Mouse (Mus musculus) embryo, embryonic 11 days (tissue): ENCODE measurements at regions not wholly inside any gene's neighbourhood (a gene's known extent, or its start where the extent isn't known, plus 50 kb on each side); places are given as distances from the start of the nearest gene placed in this dataset.
A peak's percentile ranks its signal among the peaks of the same experiment; 100 is the strongest.

Experiments used
- DNase-seq: peaks from one replicate; pipeline ENCODE4 v3.0.0-alpha.2; 2015

- DNase-seq: peak; percentile 82
Observed at GRCm38 (mm10) chr8:91997023-91997891, 195.4 kb upstream of the Irx3 start.

DNA sequence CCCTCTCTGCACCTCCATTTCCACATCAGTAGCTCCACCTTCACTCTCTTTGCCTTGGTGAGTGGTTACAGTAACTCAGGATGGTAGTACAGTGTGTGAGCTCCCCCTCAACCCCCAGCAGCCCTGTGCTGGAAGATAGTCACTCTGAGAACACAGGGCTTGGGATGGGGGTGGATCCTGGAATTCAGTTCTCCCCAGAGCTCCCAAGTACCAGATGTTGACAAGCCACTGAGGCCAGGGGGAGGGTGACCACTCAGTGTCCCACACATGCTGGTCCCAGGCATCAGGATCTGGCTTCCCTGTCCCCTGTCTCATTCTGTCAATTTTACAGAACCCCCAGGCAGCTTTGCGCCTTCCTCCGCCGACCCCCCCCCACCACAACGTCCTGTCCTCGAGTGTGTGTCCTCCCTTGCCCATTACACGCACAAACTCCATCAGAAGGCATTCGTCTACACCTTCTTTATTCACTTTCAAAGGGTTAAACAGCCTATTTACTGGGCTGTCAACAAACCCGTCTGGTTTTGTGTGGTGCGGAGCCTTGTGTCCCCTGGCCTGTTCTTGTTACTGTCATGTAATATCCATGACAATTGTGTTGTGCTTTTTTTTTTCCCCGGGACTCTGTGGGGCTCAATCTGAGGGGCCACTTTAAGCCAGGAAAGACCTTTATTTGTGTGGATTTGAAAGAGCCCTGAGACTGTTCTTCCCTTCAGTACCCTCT lies 194.6 kb upstream of the Irx3 start:
- DNase-seq: peak; percentile 43

DNA sequence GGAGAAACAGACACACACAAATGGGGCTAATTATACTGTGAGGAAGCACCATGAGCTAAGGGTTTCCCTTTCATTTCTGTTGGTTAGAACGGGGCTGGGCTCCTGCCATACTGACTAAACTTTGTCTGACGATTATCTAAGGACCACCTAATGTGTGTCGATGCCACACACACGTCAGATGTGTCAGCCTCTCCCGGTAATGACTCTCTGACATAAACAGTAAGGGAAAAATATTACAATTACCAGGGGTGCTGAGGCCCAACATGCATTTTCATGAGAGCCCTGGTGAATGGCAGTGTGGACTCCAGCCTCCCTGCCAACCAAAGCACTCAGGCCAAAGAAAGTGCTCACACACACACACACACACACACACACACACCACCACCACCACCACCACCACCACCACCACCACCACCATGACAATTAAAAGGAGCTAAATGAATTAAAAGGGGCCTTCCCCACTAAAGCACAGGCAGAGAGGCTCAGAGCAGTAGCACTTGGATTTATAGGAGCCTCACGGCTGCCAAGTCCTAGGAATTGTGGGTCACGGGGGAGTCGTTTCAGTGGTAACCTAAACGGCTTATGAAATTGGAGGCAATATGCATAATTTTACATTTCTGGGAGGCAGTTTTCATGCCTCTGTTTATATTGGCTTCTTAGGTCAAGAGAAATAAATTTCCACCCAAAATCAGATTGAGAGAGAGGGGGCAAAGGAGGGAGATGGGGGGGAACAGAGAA lies 193.7 kb upstream of the Irx3 start:
- DNase-seq: peak; percentile 36

DNA sequence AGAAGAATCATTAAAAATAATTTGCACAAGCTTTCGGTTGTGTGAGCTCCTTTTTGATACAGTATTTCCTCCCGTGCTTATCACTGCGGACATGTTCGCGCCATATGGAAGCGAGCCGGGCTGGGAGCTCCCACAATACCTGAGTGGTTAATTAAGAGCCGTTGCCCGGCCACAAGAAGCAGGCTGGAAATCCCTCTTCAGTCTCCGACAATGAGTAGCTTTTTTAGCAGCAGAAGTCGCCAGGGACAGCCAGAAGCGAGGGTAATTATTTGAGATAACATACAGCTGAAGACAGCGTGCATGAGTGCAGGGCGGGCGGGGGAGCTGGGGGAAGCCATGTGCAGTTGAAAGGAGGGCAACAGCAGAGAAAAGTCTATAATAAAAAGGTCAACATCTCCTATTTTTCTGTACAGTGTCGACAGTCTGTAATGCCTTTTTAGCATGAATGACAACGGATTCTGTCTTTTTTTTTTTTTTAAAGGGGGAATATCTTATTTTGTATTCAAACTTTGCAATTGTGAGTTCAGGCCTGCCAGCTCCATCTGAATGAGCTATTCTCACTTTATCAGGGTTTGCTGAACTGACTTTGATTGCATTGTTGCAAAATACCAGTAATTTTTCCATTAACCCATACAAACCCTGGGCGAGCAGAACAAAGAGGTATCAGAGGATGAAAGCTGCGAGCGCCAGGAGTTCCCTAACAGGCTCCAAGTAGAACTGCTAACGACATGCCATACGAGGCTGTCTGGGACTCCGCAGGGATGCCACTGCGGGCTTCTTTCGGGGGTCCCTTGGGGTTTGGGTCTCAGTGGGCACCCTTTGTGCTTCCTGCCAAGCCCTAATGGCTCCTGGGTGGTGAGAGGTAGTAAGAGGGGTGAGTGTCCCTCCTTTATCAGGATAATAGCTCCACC lies 189.9 kb upstream of the Irx3 start:
- DNase-seq: peak; percentile 58

GRCm38 (mm10) chr8:91990952-91991351 lies 189.1 kb upstream of the Irx3 start:
- peak; percentile 19 for DNase-seq

- DNase-seq: no peak
Observed at GRCm38 (mm10) chr8:91990048-91990447, 188.2 kb upstream of the Irx3 start.

GRCm38 (mm10) chr8:91988866-91989633 lies 187.2 kb upstream of the Irx3 start:
- no peak for DNase-seq

DNA sequence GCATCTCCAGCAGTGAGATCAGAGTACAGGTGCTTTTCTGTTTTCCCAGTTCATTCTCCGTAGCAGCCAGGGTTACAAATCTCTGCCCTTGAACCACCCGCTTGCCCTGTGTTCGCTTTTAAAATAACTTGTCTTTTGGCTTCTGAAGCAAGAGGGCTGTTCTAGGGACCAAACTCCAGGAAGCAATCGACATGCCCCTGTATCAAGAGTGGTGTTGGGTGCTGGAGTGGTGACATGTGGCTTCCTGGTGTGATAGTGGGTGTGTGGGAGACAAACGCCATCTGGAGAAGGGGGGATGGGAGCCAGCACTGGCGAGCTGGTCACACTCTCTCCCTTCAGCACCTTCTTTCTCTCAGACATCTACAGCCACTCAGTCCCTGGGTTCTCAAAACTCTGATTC lies 186.0 kb upstream of the Irx3 start:
- DNase-seq: no peak

DNA sequence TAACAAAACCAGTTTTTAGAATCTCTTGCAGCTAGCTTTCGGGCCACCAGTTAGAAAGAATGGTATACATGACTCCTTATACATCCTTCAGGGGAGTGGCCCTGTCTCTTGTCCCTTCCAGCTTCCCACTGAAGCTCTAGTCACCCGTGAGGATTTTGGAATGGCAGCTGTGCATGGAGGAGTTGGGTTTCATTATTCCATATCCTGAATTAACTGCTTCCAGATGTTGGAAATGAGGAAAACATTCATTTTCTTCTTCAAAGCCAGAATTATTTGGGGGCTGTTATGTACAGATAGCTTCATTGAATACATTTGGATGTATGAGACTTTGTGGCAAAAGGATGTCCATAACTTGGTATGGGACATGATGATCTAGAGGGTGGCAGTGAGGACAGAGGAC lies 181.3 kb upstream of the Irx3 start:
- peak; percentile 20 for DNase-seq

DNA sequence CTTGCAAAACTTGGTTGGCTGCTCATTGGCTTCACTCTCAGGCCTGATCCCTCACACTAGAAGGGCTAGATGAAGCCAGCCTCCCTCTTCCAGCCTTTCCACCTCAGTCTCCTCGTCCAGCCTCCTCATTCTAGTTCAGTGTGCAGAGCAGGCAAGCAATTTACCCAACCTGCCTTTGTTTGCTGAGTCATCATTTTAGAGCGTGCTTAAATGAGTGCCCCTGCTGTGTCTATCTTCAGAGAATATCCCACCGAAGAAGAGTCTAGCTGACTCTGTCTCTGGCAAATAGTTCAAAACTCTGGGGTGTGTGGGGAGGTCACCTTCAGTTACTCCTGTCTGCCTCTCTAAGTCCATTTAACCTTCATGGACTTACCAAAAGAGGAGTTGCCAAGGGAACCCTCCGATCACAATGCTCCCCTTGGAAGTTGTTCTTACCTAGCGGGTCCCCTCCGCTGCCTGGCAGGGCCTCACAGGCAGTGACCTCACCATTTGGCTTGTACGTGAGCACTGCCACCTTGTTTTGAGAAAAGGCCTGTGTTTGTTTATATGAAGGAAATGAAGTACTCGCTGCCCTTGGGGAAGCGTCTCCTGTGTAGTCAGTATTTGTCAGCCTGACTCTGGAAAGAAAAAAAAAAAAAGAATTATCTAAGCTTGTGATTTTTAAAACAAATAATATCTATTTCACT lies 175.2 kb upstream of the Irx3 start:
- DNase-seq: peak; percentile 21

DNA sequence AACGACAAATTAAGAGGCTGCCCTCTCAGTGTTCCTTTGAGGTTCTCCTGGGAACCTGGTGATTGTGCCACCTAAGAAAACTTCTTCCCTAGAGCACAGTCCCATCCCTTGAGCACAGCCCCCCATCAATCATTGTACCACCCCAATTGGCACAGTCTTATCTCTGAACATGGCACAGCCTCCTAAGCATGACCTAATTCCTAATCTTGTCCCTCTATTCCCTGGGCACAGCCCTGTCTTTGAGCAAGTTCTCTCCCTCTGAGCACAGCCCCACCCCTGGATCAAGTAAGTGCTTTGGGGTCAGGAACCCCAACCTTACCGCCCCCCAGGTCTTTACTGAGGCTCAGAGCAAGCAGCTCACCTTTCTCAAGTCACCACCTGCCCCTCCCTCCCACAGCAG lies 173.6 kb upstream of the Irx3 start:
- no peak for DNase-seq

GRCm38 (mm10) chr8:91974636-91975035 lies 172.8 kb upstream of the Irx3 start:
- DNase-seq: no peak

GRCm38 (mm10) chr8:91973951-91974439 lies 172.1 kb upstream of the Irx3 start:
- DNase-seq: peak; percentile 37

DNA sequence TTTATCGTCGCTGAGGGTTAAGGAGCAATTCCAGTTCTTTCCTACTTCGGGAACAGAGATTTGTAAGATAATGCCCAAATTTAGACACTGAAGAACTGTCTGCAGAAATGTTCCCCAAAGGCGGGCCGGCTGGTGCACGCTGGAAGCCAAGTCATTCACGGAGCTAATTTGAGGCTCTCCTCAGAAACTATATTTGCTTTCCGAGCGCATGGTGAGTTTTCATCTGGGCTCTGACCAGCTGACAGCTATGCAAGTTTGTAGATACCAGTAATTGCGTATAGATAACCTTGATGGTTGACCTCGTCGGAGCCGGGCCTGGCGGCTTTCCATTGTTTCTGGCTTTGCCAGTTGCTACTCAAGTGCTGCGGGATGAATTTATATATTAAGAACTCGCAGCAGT lies 165.5 kb upstream of the Irx3 start:
- DNase-seq: no peak

DNA sequence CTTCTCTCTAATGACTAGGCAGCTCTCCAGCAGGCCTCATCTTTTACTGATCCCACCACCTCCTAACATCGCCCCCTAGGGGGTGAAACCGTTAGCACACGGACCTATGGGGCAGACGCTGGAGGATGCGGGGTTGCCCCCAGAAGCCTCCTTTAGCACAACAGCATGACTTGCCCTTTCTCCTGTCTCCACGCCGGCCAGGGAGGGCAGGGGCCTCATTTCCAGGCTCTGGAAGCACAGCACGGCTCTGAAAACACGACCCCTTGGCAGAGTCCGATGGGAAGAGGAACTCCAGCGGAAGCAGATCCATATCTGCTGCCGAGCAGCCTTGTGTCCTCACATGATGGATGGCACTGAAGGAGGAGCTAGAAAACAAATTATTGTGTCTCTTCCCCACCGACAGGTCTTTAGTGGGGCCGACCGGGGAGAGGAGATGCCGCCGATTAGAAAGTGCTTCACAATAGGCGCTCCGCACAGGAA lies 165.1 kb upstream of the Irx3 start:
- DNase-seq: peak; percentile 49

- DNase-seq: no peak
Observed at GRCm38 (mm10) chr8:91961696-91962095, 159.8 kb upstream of the Irx3 start.

DNA sequence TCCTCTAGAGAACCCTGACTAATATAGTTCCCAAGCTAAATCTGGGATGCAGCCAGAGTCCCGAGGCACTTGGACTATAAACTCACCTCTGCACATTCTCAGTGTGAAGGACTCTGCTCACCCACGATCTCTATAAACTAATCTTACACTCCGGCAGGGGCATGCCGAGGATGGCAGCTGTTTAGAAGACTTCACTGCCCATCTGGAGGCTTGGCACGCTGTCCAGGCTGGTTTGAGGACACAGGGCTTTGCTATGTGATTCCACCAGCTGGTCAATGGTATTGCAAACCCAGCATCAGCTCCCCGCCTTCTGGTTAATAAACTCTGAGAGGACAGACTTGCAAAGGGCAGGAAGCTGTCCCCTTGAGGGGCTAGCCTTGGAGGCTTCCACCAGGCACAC lies 153.3 kb upstream of the Irx3 start:
- DNase-seq: no peak

- DNase-seq: peak; percentile 46
Observed at GRCm38 (mm10) chr8:91952981-91953380, 151.1 kb upstream of the Irx3 start.

DNA sequence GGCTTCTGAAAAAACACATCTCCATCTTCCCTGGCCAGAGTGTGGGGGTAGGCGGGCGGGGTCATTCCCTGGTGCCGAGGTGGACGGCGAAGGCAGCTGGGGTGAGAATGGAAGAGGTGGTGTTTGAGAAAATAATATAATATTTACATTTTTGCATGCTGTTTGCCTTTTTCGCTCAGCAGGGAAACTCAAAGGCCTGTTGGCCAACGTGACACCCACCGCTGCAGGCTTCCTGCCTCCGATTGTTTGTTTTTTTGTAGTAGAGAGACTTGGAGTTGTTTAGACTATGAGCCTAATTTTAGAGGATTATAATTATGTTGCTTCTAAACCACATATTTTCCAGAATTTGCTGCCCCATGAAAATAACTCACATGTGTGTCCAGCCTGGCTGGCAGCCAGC lies 147.2 kb upstream of the Irx3 start:
- no peak for DNase-seq

GRCm38 (mm10) chr8:91948173-91948940 lies 146.5 kb upstream of the Irx3 start:
- DNase-seq: peak; percentile 80
